Mouse (Mus musculus) embryo, embryonic 9.5 days (tissue): ENCODE measurements around the gene Chst12.
A peak's percentile ranks its signal among the peaks of the same experiment; 100 is the strongest.

Experiments
- DNase-seq: peaks from one replicate; pipeline ENCODE4 v3.0.0-alpha.2; 2017; ENCODE audit errors: extremely low spot score

Chst12 gene

DNA sequence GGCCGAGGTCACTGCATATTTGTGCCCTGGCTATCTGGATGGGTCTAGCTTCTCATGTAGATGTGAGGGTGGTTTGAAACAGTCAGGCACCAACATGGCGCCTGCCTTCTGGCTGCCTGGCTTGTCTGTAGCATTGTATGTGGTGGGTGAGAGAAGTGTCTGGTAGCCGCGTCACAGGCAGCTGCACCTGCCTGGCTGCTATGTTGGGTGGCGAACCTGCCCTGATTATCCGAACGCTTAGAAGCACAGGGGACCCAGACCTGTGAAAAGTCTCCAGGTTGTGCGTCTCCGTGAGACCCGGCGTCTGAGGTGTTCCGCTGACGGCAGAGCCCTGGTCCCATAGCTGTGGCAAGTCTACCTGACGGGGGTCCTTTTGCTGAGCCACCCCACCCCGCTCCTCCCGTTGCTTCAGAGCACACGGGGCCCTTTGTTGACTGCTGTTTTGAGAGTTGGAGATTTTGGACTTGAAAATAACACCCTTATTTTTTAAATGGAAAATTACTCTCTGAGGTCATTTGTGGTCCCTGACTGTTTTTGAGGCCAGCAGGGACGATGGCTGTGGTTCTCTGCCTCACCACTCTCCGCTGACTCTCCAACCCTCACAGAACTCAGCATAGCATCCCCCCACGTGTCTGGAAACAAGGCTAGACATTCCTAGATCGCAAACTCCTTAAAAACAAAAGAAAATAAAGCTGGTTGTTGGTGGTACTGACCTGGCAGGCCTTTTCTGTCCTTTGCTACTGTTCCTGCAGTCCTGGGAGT, 12.0 kb downstream of the Chst12 start:
- no peak for DNase-seq

DNA sequence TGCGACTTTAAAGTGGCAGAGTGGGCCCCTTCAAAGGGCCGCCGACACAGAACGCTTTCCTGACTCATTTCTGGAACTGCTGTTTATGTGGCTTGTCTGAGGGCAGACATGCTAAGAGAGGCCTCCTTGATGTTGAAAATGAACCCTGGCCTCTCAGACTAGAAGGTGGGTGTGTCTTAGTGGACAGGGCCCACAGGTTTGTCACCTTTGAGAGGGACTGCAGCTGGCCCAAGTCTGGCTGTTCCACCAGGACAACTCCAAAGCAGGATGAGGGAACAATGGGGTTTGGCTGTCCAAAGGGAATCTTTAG, 12.5 kb downstream of the Chst12 start:
- DNase-seq = no peak

DNA sequence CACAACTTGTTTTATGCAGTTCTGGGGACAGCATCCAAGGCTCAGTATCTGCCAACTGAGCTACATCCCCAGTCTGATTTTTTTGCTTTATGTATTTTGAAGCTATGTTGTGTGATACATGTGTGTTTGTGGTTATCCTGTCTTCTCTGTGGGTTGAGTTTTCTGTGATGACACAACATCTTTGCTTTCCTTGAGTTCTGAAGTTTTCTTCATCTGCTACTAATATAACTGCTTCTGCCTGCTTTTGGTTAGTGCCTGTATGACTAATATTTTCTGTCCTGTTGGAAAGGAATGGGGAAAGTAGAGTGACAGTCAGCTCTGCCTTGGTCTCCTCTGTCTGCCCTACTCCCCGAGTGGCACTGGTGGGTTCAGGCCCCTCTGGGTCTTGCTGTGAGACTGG, 15.8 kb downstream of the Chst12 start:
- no peak for DNase-seq

DNA sequence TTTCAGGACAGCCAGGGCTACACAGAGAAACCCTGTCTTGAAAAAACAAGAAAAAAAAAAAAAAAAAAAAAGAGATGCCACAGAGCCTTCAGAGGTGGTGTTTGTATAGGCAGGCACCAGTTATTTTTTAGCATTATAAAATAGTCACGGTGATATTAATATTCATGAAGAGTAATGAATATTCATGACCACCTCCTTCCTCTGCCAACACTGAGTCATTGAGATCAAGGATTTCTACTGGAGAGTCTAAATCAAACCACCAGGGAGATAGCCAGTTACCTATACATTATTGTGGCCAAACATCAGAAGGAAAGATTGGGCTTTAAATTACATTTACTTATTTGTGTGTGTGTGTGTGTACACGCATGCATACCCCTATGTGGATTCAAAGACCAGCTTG, 21.4 kb downstream of the Chst12 start:
- no peak for DNase-seq

DNA sequence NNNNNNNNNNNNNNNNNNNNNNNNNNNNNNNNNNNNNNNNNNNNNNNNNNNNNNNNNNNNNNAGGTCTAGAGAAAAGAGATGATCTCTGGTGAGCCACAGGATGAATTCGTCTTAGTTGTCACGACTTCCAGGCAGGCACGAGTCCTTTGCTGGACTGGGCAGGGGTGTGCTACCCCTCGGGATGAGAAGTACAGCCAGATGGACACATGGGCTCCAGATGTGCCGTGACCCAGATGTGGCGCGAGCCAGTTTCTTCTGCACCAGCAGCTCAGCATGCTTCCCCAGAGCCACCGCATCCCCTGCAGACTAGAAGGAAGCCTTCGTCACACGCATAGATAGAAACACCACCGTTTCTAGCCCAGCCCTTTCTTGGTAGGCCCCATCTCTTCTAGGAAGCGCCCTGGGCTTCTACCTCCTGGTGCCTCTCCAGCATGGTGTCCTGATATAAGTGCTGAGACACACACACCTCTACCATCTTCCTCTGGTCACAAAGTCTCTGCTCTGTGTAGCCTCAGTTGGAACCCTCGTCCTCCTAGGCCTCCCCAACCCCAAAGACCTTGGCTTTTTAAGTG, 32.8 kb downstream of the Chst12 start:
- DNase-seq = no peak

DNA sequence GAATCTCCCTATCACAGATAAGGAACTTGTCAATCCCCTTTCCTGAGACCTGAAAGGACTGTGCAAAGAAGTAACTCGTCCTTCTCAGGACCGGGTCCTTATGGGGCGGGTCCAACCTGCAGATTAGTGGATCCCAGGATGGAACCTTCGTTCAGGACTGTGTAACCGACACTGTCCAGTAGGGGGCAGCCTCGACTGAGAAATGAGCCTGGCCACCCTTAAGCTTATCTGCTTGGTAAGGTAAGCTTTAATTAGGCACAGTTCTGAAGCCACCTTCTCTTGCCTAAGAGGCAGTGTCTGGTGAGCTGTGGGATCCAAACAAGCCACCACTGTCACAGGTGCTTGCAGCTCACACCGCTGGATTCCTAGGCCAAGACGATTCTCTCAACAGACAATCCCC, 34.8 kb downstream of the Chst12 start:
- peak; percentile 80 for DNase-seq

DNA sequence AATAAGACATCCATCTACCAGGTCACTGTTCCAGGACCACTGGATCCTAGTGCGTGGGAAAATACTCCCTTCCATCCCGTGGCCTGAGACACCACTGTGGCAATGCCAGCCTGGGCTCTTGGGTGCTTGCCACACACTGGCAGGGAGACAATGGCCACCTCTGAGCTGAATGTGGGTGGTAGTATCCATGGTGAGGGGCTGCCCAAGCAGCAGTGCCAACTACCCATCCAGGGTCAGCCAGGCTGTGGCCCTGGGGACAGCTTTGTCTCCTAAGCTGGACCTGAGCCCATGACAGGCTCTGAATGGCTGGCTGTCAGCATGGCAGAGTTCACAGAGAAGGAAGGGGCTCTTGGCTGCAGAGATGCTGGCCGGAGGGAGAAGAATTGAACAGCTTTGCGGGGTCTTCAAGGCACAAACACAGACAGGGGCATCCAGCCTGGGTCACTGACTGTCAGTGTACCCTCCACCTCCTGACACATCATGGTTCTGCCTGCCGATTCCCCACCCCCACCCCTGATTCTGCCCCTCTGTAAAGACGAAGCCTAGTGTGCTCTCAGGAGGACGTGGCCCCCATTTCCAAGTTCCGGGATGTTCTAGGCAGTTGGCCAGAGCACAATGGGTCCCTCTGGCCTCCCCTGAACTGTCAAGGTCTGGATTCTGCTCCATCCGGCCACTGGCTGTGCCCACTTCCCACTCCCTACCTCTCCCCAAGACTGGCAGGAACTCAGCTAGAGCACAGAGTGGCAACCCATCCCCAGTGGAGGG, 37.6 kb downstream of the Chst12 start:
- DNase-seq = no peak

DNA sequence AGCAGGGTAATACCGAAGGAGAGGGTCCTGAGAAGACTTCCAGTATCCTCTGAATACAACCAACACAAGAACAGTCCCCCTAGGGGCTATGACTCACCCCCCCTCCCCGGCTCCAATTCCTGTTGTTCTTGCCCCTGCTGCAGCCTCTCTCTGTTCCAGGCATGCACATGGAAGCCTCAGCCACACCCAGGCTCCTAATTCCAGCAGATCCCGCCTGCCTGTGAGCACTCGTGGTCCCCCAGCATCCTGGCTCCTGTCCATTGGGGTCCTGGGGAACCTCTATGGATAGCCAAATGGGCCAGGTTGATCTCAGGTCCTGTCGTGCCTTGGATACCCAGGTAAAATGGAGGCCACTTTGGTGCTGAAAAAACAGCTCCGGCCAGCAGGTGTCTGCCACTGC, 40.3 kb downstream of the Chst12 start:
- no peak for DNase-seq

DNA sequence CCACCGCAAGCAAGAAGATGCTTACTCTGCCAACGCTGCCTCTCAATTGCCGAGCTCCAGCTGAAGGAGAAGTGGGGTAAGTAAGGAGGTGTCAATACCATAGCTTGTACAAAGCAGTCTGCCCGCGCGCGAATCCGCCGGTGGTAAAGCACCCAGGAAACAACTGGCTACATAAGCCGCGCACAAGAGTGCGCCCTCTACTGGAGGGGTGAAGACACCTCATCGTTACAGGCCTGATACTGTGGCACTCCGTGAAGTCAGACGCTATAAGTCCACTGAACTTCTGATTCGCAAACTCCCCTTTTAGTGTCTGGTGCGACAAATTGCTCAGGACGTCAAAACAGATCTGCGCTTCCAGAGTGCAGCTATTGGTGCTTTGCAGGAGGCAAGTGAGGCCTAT, 41.0 kb downstream of the Chst12 start:
- no peak for DNase-seq

DNA sequence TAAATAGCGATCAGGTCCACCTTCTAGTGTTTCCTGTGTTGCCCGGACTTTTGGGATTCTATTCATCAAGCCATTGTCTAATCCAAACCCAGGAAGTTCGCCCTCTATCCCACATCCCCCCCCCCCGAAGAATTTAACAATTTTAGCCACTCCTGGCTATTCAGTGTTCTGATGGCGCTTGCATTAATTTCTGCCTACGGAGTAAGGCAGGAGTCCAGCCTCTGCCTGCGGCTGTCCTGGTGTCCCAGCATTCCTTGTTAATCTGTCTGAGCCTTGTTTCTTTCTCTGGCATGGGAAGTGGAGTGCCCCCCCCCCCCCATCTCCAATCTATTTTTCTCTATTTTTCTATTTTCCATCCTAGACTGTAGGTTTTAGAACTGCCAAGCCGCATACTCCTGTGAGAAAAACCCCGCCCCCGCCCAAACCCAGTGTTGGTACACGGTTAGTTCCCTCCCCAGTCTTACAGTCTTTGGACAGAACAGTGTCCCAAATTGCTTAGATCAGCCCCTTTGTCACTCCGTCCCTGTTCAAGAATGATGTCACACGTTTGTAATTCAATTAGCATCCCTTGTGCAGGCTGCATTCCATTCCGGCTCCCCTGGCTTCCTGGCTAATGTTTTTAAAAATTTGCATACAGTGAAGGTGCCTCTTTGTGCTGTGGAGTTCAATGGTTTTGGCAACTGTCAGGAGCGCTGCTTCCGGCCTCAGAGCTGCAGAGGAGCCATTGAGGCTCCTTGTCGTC, 44.1 kb downstream of the Chst12 start:
- DNase-seq = no peak

DNA sequence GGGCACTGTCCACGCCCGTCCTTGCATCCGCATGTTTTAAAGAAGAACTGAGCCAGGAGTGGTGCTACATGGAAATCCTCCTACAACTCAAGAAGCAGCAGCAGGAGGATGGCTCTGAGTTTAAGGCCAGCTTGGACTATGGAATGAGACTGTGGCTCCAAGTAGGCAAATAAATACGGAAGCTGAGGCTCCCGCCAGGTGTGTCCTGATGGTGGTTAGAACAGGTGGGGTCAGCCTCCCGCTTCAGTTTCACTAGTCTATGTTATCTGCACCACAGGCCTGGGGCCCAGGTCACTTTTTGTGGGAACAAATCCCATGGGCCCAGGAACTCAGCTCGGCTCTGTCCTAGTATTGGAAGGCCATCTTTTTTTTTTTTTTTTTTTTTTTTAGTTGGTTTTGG, 48.4 kb downstream of the Chst12 start:
- no peak for DNase-seq

DNA sequence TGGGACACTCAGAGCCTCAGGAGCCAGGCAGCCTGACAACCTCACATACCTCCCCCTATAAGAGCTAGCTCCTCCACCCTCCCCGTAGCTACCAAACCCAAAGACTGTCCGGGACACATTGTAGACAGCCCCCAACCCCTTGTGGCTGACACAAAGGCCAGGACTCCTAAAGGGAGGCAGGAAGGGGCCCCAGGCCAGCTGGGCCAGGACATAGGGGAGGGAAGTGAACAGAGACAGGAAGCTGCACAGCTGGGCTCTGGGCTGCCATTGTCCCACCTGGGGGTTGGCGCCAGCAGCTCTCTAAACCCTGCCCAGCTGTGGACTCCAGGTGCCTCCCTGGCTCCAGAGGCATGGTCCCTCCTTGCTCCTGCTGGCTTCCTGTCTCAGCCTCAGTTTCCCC, 51.5 kb downstream of the Chst12 start:
- no peak for DNase-seq

DNA sequence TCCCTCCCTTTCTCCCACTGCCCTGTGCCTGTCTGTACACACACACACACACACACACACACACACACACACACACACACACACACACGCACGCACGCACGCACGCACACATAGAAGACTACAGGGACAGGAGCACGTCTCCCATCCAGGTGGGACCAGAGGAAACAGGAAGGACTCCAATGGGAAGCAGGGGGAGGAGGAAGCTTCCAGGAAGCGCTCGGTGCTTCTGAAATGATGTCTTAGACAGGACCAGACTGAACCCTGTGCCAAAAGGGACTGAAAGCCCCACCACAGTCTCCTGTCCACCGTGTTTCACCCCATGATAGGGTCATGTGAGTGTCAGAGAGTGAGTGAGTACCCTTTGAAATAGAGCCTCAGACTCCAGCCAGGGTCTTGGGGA, 57.3 kb downstream of the Chst12 start:
- no peak for DNase-seq

DNA sequence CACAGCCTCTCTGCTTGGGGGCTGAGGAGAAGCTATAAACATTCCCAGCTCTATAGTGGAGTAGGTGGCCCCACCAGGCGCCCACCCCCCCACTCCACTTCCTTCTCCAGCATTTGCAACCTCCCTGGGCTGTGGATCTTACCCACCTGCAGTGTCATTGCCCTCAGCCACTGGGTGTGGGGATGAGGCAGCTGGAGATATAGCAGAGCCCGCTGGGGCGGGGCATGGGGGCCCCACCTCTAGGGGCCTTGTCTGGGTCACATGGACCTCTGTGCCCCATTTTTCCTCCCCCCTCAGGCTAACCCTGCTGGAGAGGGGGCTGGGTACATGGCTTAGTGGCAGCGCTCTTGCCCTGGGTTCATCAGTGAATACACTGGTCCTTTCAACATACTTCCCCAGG, 59.5 kb downstream of the Chst12 start, which contains the start of gene Grifin:
TSS of gene Grifin (minus strand) at position 176 of the 400 bp plus-strand sequence.
- DNase-seq = no peak

DNA sequence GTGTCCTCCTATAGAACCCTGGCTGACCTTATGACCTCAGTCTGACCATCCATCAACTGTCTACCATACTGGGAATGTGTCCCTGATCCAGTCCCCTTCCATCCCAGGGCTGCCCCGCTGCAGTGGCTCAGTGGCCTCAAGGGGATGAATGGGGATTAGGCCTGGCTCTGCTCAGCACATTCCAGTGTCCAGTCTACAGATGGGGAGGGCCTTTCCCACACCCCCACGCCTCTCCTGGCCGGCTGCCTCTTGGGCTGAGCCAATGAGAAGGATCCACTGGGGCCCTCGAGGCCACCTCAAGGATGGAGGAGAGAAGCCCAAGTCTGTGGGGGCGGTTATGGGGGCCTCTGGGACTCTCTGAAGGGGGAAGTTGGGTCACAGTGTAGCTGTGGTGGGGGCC, 60.1 kb downstream of the Chst12 start:
- no peak for DNase-seq

DNA sequence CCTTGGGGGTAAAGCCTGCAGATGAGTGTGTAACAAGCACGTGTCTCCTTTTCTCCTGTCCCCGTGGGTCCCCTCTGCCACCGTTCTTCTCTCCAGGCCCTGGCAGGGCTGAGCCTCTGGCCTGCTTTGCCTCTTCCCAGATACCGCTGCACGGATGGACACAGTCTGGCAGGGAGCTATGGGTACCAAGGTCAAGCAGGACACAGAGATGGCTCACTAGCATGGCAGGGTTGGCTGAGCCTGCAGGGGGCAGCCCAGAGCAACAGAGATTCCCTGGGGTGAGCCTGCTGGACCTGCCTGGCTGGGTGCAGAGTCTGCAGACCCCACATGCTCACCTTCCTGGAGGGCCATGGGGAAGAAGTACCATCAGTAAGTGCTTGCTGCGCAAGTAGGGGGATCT, 60.5 kb downstream of the Chst12 start:
- DNase-seq = peak; percentile 56

DNA sequence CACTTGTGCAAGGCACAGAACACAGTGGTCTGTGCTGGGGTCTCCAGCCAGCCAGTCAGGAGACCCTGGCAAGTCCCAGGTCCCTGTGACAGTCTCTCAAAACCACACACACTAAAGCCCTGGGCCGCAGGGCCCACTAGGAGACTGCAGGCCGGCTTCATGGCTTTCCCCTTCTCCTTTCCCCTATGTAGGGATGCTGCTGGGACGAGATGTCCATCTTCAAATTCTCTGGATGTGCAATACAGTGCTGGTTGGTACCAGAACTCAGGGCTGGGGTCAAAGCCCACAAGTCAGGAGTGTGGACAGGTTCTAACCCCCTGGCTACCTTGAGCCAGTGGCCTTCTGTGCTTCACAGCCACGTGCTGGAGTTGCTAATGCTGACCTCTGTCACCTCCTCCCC, 60.9 kb downstream of the Chst12 start:
- no peak for DNase-seq

DNA sequence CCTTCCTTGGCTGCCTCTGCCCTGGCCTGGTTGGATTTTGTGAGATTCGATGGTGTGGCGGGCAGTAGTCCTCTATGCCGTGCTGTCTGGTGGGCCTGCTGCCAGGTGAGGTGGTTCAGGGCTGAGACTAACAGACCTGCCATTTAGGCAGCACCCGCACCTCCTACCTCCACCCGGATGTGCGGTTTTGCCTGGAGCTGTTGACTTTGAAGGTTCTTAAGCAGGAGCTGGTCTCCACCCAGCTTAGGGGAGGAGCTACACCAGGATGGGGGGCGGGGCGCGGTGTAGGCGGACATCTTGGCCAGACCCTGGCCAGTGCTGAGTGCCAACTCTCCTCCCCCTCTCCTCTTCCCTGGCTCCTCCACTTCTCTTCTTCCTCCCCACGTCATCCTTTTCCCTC, 62.0 kb downstream of the Chst12 start:
- peak; percentile 57 for DNase-seq

DNA sequence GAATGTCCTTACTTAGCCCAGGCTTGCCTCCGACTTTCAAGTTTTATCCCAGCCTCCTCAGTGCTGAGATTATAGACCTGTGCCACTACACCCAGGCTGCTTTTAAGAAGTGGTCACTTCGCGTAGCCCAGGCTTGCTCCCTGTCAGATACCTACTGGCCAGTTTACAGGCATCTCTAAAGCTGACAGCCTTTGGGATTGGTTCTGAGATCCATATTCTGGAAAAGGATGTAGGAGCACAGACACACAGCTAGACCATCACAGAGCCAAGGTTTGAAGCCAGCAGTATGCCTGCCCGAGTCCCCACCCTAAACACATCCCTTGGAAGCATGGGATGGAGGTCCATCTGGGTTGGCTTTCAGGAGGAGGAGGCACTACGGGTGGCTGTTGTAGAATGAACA, 62.4 kb downstream of the Chst12 start:
- DNase-seq = no peak

DNA sequence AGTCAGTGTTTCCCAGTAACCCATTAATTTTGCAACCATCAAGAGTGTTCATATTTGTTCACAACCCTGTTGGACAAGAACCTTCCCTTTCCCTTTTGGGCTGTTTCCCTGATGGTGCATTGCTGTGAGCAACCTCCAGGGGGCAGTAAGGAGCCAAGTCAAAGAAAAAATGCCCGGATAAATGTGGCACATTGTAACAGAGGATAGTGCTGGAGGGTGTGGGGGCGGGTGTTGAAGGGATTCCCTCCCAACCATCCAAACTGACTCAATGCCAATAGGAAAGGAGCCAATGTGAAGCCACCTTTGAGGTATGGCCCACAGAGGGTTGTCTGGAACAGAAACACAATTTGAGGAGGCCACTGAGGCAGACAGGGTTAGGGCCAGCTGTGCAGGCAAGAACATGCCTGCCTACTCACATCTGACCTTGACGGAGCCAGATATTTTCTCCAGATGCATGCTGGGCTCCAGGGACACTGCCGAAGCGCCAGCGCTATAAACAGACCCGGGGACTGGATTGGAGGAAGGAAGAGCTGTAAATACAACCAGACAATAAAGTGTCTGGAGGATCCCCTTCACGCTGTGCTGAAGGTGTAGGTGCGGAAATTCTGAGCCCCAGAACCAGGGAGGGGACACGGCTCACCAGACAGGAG, 63.1 kb downstream of the Chst12 start:
- peak; percentile 78 for DNase-seq

DNA sequence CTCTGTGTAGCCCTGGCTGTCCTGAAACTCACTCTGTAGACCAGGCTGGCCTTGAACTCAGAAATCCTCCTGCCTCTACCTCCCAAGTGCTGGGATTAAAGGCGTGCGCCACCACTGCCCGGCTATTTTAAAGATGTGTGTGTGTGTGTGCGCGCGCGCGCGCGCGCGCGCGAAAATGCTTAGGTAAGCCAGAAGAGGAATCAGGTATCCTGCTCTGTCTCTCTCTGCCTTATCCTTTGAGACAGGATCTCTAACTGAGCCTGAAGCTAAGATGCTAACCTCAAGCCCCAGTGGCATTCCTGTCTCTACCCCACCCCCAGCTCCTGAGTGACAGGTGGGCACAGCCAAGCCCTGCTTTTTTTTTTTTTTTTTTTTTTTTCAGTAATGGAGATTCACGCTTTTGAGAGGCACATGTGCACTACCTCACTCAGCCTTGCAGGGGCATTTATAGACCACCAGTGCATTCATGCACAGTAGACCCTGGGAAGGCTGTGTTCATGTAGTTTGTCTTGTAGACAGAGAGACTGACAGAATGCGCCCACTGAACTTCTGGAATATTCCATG, 63.8 kb downstream of the Chst12 start:
- no peak for DNase-seq
